8 mouse cellular contexts compared by ENCODE assay signal in the genomic region with DNA sequence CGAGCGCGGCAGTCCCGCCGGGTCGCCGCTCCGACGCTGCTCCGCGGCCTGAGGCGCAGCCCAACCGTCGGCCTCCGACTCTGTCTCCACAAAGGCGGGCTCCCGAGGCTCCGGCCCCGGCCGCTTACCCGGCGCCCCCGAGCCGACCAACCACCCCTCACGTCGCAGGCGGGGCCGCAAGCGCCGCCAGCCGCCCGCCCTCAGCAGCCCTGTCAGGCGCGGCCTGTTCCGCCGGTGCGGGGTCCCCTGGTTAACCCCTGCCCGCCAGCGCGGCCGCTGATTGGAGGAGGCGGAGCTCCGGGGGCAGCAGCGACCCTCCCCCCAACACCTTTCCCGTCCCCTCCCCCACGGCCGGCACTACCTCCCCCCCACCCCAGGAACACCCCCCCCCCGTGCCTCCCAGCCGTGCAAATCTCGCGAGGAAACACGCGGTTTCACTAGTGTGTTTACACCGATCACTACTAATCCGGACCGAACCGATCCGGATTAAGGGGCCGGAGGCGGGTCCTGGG. TPM values are rescaled to one million over a fixed set of nuclear protein-coding genes. Genes with fewer than 3 reads are reported as not detected.
DNase-seq lines count a peak whose midpoint lies in the region; ATAC-seq lines count a peak whose summit lies in the region.

No protein-coding gene starts in this region.

- peaks cover 3 to 23% of the 10 kb centered on the region in 2 experiments; a peak in 3 of 4 replicates for H3K4me1 ChIP-seq in heart, embryonic 14.5 days (ENCODE audit: control insufficient read depth in 2 of 2, insufficient read depth in 2 of 2, low read length in 2 of 2)
- peaks cover 46% of the 10 kb centered on the region for H3K4me1 ChIP-seq in liver, embryonic 13.5 days (replicated peaks)
- H3K4me1 ChIP-seq in stomach, embryonic 16.5 days (ENCODE audit: control insufficient read depth, insufficient read depth, low read length), result peaks cover 15% of the 10 kb centered on the region

- peak overlapping the region; percentile 92 for H3K4me2 ChIP-seq in heart, embryonic 14.5 days (ENCODE audit: low read length)
- peak overlapping the region; percentile 94 for H3K4me2 ChIP-seq in liver, embryonic 13.5 days
- peak overlapping the region; percentile 85 for H3K4me2 ChIP-seq in stomach, embryonic 16.5 days (ENCODE audit: low read depth, low read length)

- peak; percentile 91 for DNase-seq in CD4-positive helper T cell, adult 2 months (ENCODE audit: low read depth, low spot score)
- DNase-seq in brain, embryonic 18.5 days (ENCODE audit: low read depth, low spot score), result peak; percentile 84
- peak; percentile 96 for DNase-seq in kidney, postnatal 14 days
- DNase-seq in liver, embryonic 13.5 days, result peak; percentile 87
- peak; percentile 93 for DNase-seq in neural tube, embryonic 10.5 days (ENCODE audit: extremely low spot score, low spot score)

- ATAC-seq in erythroid progenitor cell, adult 5-6 weeks (replicated peaks; ENCODE audit: low FRiP score, poor library complexity, severe bottlenecking), result peak; percentile 80
- ATAC-seq in heart, embryonic 14.5 days (ENCODE audit: insufficient number of reproducible peaks, insufficient read depth, low FRiP score, low read depth), result peak; percentile 97
- ATAC-seq in liver, embryonic 13.5 days (ENCODE audit: low read depth), result peak; percentile 93
- peak; percentile 98 for ATAC-seq in stomach, embryonic 16.5 days (ENCODE audit: insufficient read depth, low FRiP score)

- peak overlapping the region; percentile 99 for H3K9ac ChIP-seq in heart, embryonic 14.5 days (ENCODE audit: low read length)
- H3K9ac ChIP-seq in liver, embryonic 13.5 days, result peak overlapping the region; percentile 100
- H3K9ac ChIP-seq in stomach, embryonic 16.5 days (ENCODE audit: low read length), result peak overlapping the region; percentile 93

- H3K27ac ChIP-seq in heart, embryonic 14.5 days (replicated peaks in 1 of 2; ENCODE audit: control insufficient read depth in 1 of 2, insufficient read depth in 1 of 2, low read depth in 2 of 2, low read length in 2 of 2), result peak overlapping the region; percentile 94 to 96
- H3K27ac ChIP-seq in liver, embryonic 13.5 days, result peak overlapping the region; percentile 95
- peak overlapping the region; percentile 97 for H3K27ac ChIP-seq in stomach, embryonic 16.5 days (ENCODE audit: low read length)

- no peaks in the 10 kb centered on the region for H3K27me3 ChIP-seq in heart, embryonic 14.5 days (ENCODE audit: control insufficient read depth, insufficient read depth, low read length)
- H3K27me3 ChIP-seq in liver, embryonic 13.5 days, result no peaks in the 10 kb centered on the region
- H3K27me3 ChIP-seq in stomach, embryonic 16.5 days (ENCODE audit: control insufficient read depth, insufficient read depth, low read length), result no peaks in the 10 kb centered on the region

- H3K36me3 ChIP-seq in heart, embryonic 14.5 days (ENCODE audit: control insufficient read depth, insufficient read depth, low read length), result peaks cover 23% of the 10 kb centered on the region
- peaks cover 31% of the 10 kb centered on the region for H3K36me3 ChIP-seq in liver, embryonic 13.5 days
- no peaks in the 10 kb centered on the region for H3K36me3 ChIP-seq in stomach, embryonic 16.5 days (ENCODE audit: control insufficient read depth, insufficient read depth, low read length)

- H3K9me3 ChIP-seq in heart, embryonic 14.5 days (ENCODE audit: control insufficient read depth, low read length), result no peaks in the 10 kb centered on the region
- no peaks in the 10 kb centered on the region for H3K9me3 ChIP-seq in liver, embryonic 13.5 days (replicated peaks)
- no peaks in the 10 kb centered on the region for H3K9me3 ChIP-seq in stomach, embryonic 16.5 days (replicated peaks; ENCODE audit: control insufficient read depth, low read length)

- WGBS in heart, embryonic 14.5 days, result under 1% methylated on average over 43 of the region's 60 CpGs
- under 1% methylated on average over 60 of the region's 60 CpGs for WGBS in liver, embryonic 13.5 days (ENCODE audit: insufficient replicate concordance)
- under 1% methylated on average over 60 of the region's 60 CpGs for WGBS in stomach, embryonic 16.5 days

- H3K4me3 ChIP-seq in heart, embryonic 14.5 days (ENCODE audit: control insufficient read depth in 1 of 2, insufficient read depth in 1 of 2, low read depth in 1 of 2, low read length in 2 of 2), result peak overlapping the region; percentile 78 to 87
- peak overlapping the region; percentile 98 for H3K4me3 ChIP-seq in liver, embryonic 13.5 days (replicated peaks)
- peak overlapping the region; percentile 63 for H3K4me3 ChIP-seq in stomach, embryonic 16.5 days (replicated peaks; ENCODE audit: low read length)

RNA-seq across cellular contexts. Expression of gene Tlk2, which starts 2.6 kb away (rescaled TPM):
- 33.9 and 55.3 TPM in 2 replicates for total RNA-seq in erythroid progenitor cell, adult 5-6 weeks (2015; ENCODE audit: low replicate concordance)
- total RNA-seq in erythroid progenitor cell, adult 5-6 weeks (2017; ENCODE audit: low replicate concordance), result 67.9 and 85.7 TPM in 2 replicates
- 18.1 and 21.9 TPM in 2 replicates for polyA plus RNA-seq in heart, embryonic 14.5 days (2014; fragmentation: Nextera tagmentation; extraction: Ambion mirVana)
- polyA plus RNA-seq in liver, embryonic 13.5 days (2015; fragmentation: Nextera tagmentation; extraction: Ambion mirVana), result 8.0 and 8.3 TPM in 2 replicates
- 10.5 TPM in 2 replicates for polyA plus RNA-seq in stomach, embryonic 16.5 days (2015; fragmentation: Nextera tagmentation; extraction: Ambion mirVana)

RNA-seq across cellular contexts. Expression of gene Gm10842, which starts 34.5 kb away (rescaled TPM):
- total RNA-seq in erythroid progenitor cell, adult 5-6 weeks (2015; ENCODE audit: low replicate concordance), result not detected in 2 replicates
- total RNA-seq in erythroid progenitor cell, adult 5-6 weeks (2017; ENCODE audit: low replicate concordance), result not detected in 2 replicates
- not detected in 2 replicates for polyA plus RNA-seq in heart, embryonic 14.5 days (2014; fragmentation: Nextera tagmentation; extraction: Ambion mirVana)
- not detected in 2 replicates for polyA plus RNA-seq in liver, embryonic 13.5 days (2015; fragmentation: Nextera tagmentation; extraction: Ambion mirVana)
- polyA plus RNA-seq in stomach, embryonic 16.5 days (2015; fragmentation: Nextera tagmentation; extraction: Ambion mirVana), result not detected in 2 replicates

RNA-seq across cellular contexts. Expression of gene Mettl2, which starts 55.0 kb away (rescaled TPM):
- total RNA-seq in erythroid progenitor cell, adult 5-6 weeks (2015; ENCODE audit: low replicate concordance), result 2.9 TPM in 1 of 2 replicates, not detected in the other
- 1.7 and 7.1 TPM in 2 replicates for total RNA-seq in erythroid progenitor cell, adult 5-6 weeks (2017; ENCODE audit: low replicate concordance)
- 25.2 and 26.0 TPM in 2 replicates for polyA plus RNA-seq in heart, embryonic 14.5 days (2014; fragmentation: Nextera tagmentation; extraction: Ambion mirVana)
- polyA plus RNA-seq in liver, embryonic 13.5 days (2015; fragmentation: Nextera tagmentation; extraction: Ambion mirVana), result 23.7 and 28.4 TPM in 2 replicates
- polyA plus RNA-seq in stomach, embryonic 16.5 days (2015; fragmentation: Nextera tagmentation; extraction: Ambion mirVana), result 32.1 and 32.8 TPM in 2 replicates

Comparison
In these comparisons a context has a peak if more than half of its experiments do, and no peak if none do; other contexts are left out.
1. Peak in every context shown above with its lines: DNase-seq, ATAC-seq, H3K4me3 ChIP-seq and H3K27ac ChIP-seq.